Mouse (Mus musculus) MEL (cell line): ENCODE data around the gene Tsg101. TPM values are rescaled to one million over a fixed set of nuclear protein-coding genes. Genes with fewer than 3 reads are reported as not detected.

Experiments
- DNase-seq: peaks from one replicate; pipeline ENCODE4 v3.0.0; 2011; ENCODE audit warnings: low read depth, low spot score
- H3K27ac ChIP-seq: 2 replicates; pipeline ENCODE4 v1.5.1; 2012; ENCODE audit warnings: low read depth, mild to moderate bottlenecking, control low read depth, low read length, moderate library complexity; ENCODE audit not compliant: control insufficient read depth
- H3K27me3 ChIP-seq, 2 experiments: fragments of 150-350 bp in 1 of 2; sonication (generic) in 1 of 2; 2 replicates each; pipeline ENCODE4 v1.6.1; 2012; ENCODE audit warnings: low read length in 2 of 2, mild to moderate bottlenecking in 2 of 2, improper control_type of control experiment in 1 of 2, moderate library complexity in 1 of 2; ENCODE audit not compliant: insufficient read depth in 2 of 2, control insufficient read depth in 1 of 2
- H3K36me3 ChIP-seq, 2 experiments: 2 replicates each; pipeline ENCODE4 v1.6.1; 2012 to 2014; ENCODE audit warnings: low read length in 2 of 2, improper control_type of control experiment in 1 of 2, inconsistent platforms in 1 of 2, mild to moderate bottlenecking in 1 of 2; ENCODE audit not compliant: insufficient read depth in 2 of 2, control insufficient read depth in 1 of 2
- H3K4me1 ChIP-seq, 2 experiments: fragments of 150-350 bp in 1 of 2; sonication (generic) in 1 of 2; 2 replicates each; pipeline ENCODE4 v1.6.1; 2012; ENCODE audit warnings: low read length in 2 of 2, improper control_type of control experiment in 1 of 2, mild to moderate bottlenecking in 1 of 2; ENCODE audit not compliant: insufficient read depth in 2 of 2, control insufficient read depth in 1 of 2
- H3K4me3 ChIP-seq, 2 experiments: fragments of 150-350 bp in 1 of 2; sonication (generic) in 1 of 2; 2 replicates each; pipeline ENCODE4 v1.5.1; 2012; ENCODE audit warnings: low read depth in 2 of 2, low read length in 2 of 2, mild to moderate bottlenecking in 2 of 2, moderate library complexity in 2 of 2, control low read depth in 1 of 2, improper control_type of control experiment in 1 of 2; ENCODE audit not compliant: control insufficient read depth in 1 of 2, insufficient read depth in 1 of 2
- H3K79me2 ChIP-seq: 2 replicates; pipeline ENCODE4 v1.6.1; 2012; ENCODE audit warnings: mild to moderate bottlenecking, low read length, moderate library complexity; ENCODE audit not compliant: control insufficient read depth, poor library complexity, insufficient read depth
- H3K9ac ChIP-seq: 2 replicates; pipeline ENCODE4 v1.6.1; 2012; ENCODE audit warnings: low read depth, mild to moderate bottlenecking, control low read depth, low read length, moderate library complexity; ENCODE audit not compliant: control insufficient read depth, poor library complexity, severe bottlenecking
- H3K9me3 ChIP-seq: fragments of 150-350 bp; sonication (generic); replicated peaks from 2 replicates; pipeline ENCODE4 v1.6.1; 2012; ENCODE audit warnings: mild to moderate bottlenecking, low read length, improper control_type of control experiment, moderate library complexity; ENCODE audit not compliant: insufficient read depth
- BHLHE40 ChIP-seq: IDR thresholded peaks from 2 replicates; pipeline ENCODE4 v1.6.1; 2012; ENCODE audit warnings: low read depth, mild to moderate bottlenecking, inconsistent platforms, low read length, improper control_type of control experiment, borderline replicate concordance
- CTCF ChIP-seq, 3 experiments: IDR thresholded peaks in 2 of 3; conservative IDR thresholded peaks in 1 of 3; 2 replicates each; pipeline ENCODE4 v1.5.1; 2011 to 2012; ENCODE audit warnings: low read length in 3 of 3, low read depth in 2 of 3, mild to moderate bottlenecking in 2 of 3, improper control_type of control experiment in 1 of 3, inconsistent platforms in 1 of 3, mixed read lengths in 1 of 3, moderate library complexity in 1 of 3; ENCODE audit not compliant: control insufficient read depth in 1 of 3, insufficient read depth in 1 of 3, poor library complexity in 1 of 3, severe bottlenecking in 1 of 3
- E2F4 ChIP-seq: IDR thresholded peaks from 2 replicates; pipeline ENCODE4 v1.6.1; 2011; ENCODE audit warnings: low read depth, low read length, improper control_type of control experiment, borderline replicate concordance
- ELF1 ChIP-seq: IDR thresholded peaks from 2 replicates; pipeline ENCODE4 v1.6.1; 2014; ENCODE audit warnings: low read depth, mild to moderate bottlenecking, inconsistent platforms, low read length, improper control_type of control experiment, moderate library complexity
- EP300 ChIP-seq, 2 experiments: IDR thresholded peaks; 2 replicates each; pipeline ENCODE4 v1.6.1; 2011; ENCODE audit warnings: improper control_type of control experiment in 2 of 2, low read length in 2 of 2, low read depth in 1 of 2, mild to moderate bottlenecking in 1 of 2
- ETS1 ChIP-seq: IDR thresholded peaks from 2 replicates; pipeline ENCODE4 v1.6.1; 2012; ENCODE audit warnings: low read depth, mild to moderate bottlenecking, inconsistent platforms, low read length, improper control_type of control experiment, moderate library complexity
- GABPA ChIP-seq: IDR thresholded peaks from 2 replicates; pipeline ENCODE4 v1.6.1; 2012; ENCODE audit warnings: low read depth, mild to moderate bottlenecking, inconsistent platforms, low read length, improper control_type of control experiment, moderate library complexity
- JUND ChIP-seq: IDR thresholded peaks from 2 replicates; pipeline ENCODE4 v1.6.1; 2011; ENCODE audit warnings: low read depth, mild to moderate bottlenecking, improper control_type of control experiment, low read length
- MAFK ChIP-seq: IDR thresholded peaks from 2 replicates; pipeline ENCODE4 v1.6.1; 2011; ENCODE audit warnings: low read depth, mild to moderate bottlenecking, low read length, improper control_type of control experiment, borderline replicate concordance
- MAZ ChIP-seq: IDR thresholded peaks from 2 replicates; pipeline ENCODE4 v1.6.1; 2012; ENCODE audit warnings: low read depth, mild to moderate bottlenecking, inconsistent platforms, low read length, improper control_type of control experiment
- MXI1 ChIP-seq: IDR thresholded peaks from 2 replicates; pipeline ENCODE4 v1.6.1; 2011; ENCODE audit warnings: mild to moderate bottlenecking, low read depth, low read length, improper control_type of control experiment
- MYB ChIP-seq: IDR thresholded peaks from 2 replicates; pipeline ENCODE4 v1.6.1; 2011; ENCODE audit warnings: mild to moderate bottlenecking, low read depth, low read length, improper control_type of control experiment
- MYC ChIP-seq: IDR thresholded peaks from 2 replicates; pipeline ENCODE4 v1.6.1; 2011; ENCODE audit warnings: low read depth, mild to moderate bottlenecking, low read length, improper control_type of control experiment, moderate library complexity
- NELFE ChIP-seq: IDR thresholded peaks from 2 replicates; pipeline ENCODE4 v1.6.1; 2011; ENCODE audit warnings: low read depth, low read length, improper control_type of control experiment
- NRF1 ChIP-seq: IDR thresholded peaks from 2 replicates; pipeline ENCODE4 v1.6.1; 2014; ENCODE audit warnings: low read depth, mild to moderate bottlenecking, inconsistent platforms, low read length, improper control_type of control experiment, moderate library complexity; ENCODE audit not compliant: poor library complexity, insufficient read depth, severe bottlenecking
- POLR2A ChIP-seq, 2 experiments: IDR thresholded peaks; 2 replicates each; pipeline ENCODE4 v1.6.1; 2011 to 2012; ENCODE audit warnings: low read length in 2 of 2, mild to moderate bottlenecking in 2 of 2, control low read depth in 1 of 2, improper control_type of control experiment in 1 of 2, low read depth in 1 of 2, moderate library complexity in 1 of 2; ENCODE audit not compliant: control insufficient read depth in 1 of 2, insufficient read depth in 1 of 2, poor library complexity in 1 of 2
- POLR2AphosphoS5 ChIP-seq: IDR thresholded peaks from 2 replicates; pipeline ENCODE4 v1.6.1; 2012; ENCODE audit warnings: low read depth, borderline replicate concordance, mild to moderate bottlenecking, inconsistent platforms, low read length, moderate library complexity, mixed read lengths
- RAD21 ChIP-seq: IDR thresholded peaks from 2 replicates; pipeline ENCODE4 v1.6.1; 2011; ENCODE audit warnings: mild to moderate bottlenecking, low read depth, low read length, improper control_type of control experiment
- SIN3A ChIP-seq: IDR thresholded peaks from 2 replicates; pipeline ENCODE4 v1.6.1; 2012; ENCODE audit warnings: low read length, improper control_type of control experiment, inconsistent platforms
- SMC3 ChIP-seq: IDR thresholded peaks from 2 replicates; pipeline ENCODE4 v1.6.1; 2011; ENCODE audit warnings: low read depth, low read length, improper control_type of control experiment
- TAL1 ChIP-seq: IDR thresholded peaks from 2 replicates; pipeline ENCODE4 v1.6.1; 2012; ENCODE audit warnings: mild to moderate bottlenecking, inconsistent platforms, low read length, moderate library complexity, mixed read lengths
- TBP ChIP-seq: IDR thresholded peaks from 2 replicates; pipeline ENCODE4 v1.8.0; 2011; ENCODE audit warnings: low read depth, low read length, improper control_type of control experiment
- TCF12 ChIP-seq: IDR thresholded peaks from 2 replicates; pipeline ENCODE4 v1.6.1; 2014; ENCODE audit warnings: low read depth, mild to moderate bottlenecking, inconsistent platforms, low read length, improper control_type of control experiment, moderate library complexity
- USF1 ChIP-seq: IDR thresholded peaks from 2 replicates; pipeline ENCODE4 v1.6.1; 2014; ENCODE audit warnings: low read depth, mild to moderate bottlenecking, inconsistent platforms, low read length, improper control_type of control experiment, moderate library complexity
- USF2 ChIP-seq, 2 experiments: IDR thresholded peaks; 2 replicates each; pipeline ENCODE4 v1.6.1; 2011 to 2012; ENCODE audit warnings: improper control_type of control experiment in 2 of 2, low read length in 2 of 2, borderline replicate concordance in 1 of 2, inconsistent platforms in 1 of 2, low read depth in 1 of 2, mild to moderate bottlenecking in 1 of 2; ENCODE audit not compliant: insufficient read depth in 1 of 2
- ZC3H11A ChIP-seq: IDR thresholded peaks from 2 replicates; pipeline ENCODE4 v1.6.1; 2012; ENCODE audit warnings: low read depth, mild to moderate bottlenecking, inconsistent platforms, low read length, improper control_type of control experiment
- ZKSCAN1 ChIP-seq: IDR thresholded peaks from 2 replicates; pipeline ENCODE4 v1.6.1; 2012; ENCODE audit warnings: low read depth, mild to moderate bottlenecking, inconsistent platforms, low read length, improper control_type of control experiment, moderate library complexity
- ZNF384 ChIP-seq: IDR thresholded peaks from 2 replicates; pipeline ENCODE4 v1.6.1; 2012; ENCODE audit warnings: low read depth, mild to moderate bottlenecking, inconsistent platforms, low read length, improper control_type of control experiment
- polyA plus RNA-seq, 2 experiments: library from polyadenylated mRNA; stranded (reverse) in 1 of 2; unstranded in 1 of 2; fragments of >175 nt in 1 of 2; fragments of >200 nt in 1 of 2; gene quantifications; 2 replicates each; pipeline versions ENCODE4 v1.2.1 to v1.2.4; 2012; ENCODE audit warnings: low replicate concordance in 2 of 2, low read depth in 1 of 2; ENCODE audit not compliant: insufficient read length in 2 of 2, insufficient read depth in 1 of 2, missing spikeins in 1 of 2
- total RNA-seq: library from RNA; depleted of rRNA; stranded (reverse); fragments of 300-350 nt; gene quantifications from 2 replicates; pipeline ENCODE4 v1.2.3, GENCODE M21; 2012

Tsg101 gene
- total and polyA plus RNA-seq, 3 experiments = 25.3 to 88.9 TPM; not detected in 1

GRCm38 (mm10) chr7:46962806-46963618 lies 43.2 kb upstream of the Tsg101 start:
- DNase-seq = peak; percentile 88
- peak overlapping the region; percentile 67 for H3K9ac ChIP-seq
- H3K4me1 ChIP-seq = peaks cover 17 to 22% of the 10 kb centered on the region in 2 experiments
- peak overlapping the region; percentile 49 to 56 for H3K4me3 ChIP-seq
- H3K9me3 ChIP-seq = no peaks in the 10 kb centered on the region
- no peak overlapping the region for H3K27ac ChIP-seq
- H3K27me3 ChIP-seq = no peaks in the 10 kb centered on the region; a peak in 1 of 4 replicates
- H3K36me3 ChIP-seq = peaks cover 0 to 22% of the 10 kb centered on the region in 2 experiments; a peak in 2 of 4 replicates
- TF ChIP-seq NRF1 (no peak), TCF12 (peak; percentile 20; the same call in 1 of the 2 replicates), BHLHE40 (no peak), ELF1 (no peak), EP300 (IDR thresholded peaks at IDR 0.05; ENCODE audit: low read depth in 1 of 2, low read length in 2 of 2) (peak; percentile 20 to 32; a peak in 2 of 4 replicates), RAD21 (peak; percentile 97), ZKSCAN1 (no peak), CTCF (IDR thresholded peaks at IDR 0.05 in 2 of 3, conservative IDR thresholded peaks at IDR 0.05 in 1 of 3; ENCODE audit: control insufficient read depth in 1 of 3, insufficient read depth in 1 of 3, low read depth in 2 of 3, low read length in 3 of 3, poor library complexity in 1 of 3, severe bottlenecking in 1 of 3) (peak; percentile 52 to 98 (median 78)), ZC3H11A (peak; percentile 89), USF1 (no peak), ZNF384 (peak; percentile 60; the same call in 1 of the 2 replicates), USF2 (IDR thresholded peaks at IDR 0.05; ENCODE audit: borderline replicate concordance in 1 of 2, insufficient read depth in 1 of 2, low read depth in 1 of 2, low read length in 2 of 2) (no peak), JUND (peak; percentile 96), MYB (no peak), E2F4 (no peak), GABPA (no peak), POLR2AphosphoS5 (no peak), TBP (0 out of 2 replicates have a peak, but pooled peaks have one; percentile 18), TAL1 (no peak), MYC (peak; percentile 61; the same call in 1 of the 2 replicates), MAZ (no peak; the same call in 1 of the 2 replicates), NELFE (no peak), MAFK (no peak), SIN3A (peak; percentile 72), ETS1 (peak; percentile 28; the same call in 1 of the 2 replicates), SMC3 (peak; percentile 92), POLR2A (IDR thresholded peaks at IDR 0.05; ENCODE audit: control insufficient read depth in 1 of 2, insufficient read depth in 1 of 2, low read depth in 1 of 2, low read length in 2 of 2, poor library complexity in 1 of 2) (no peak; a peak in 1 of 4 replicates), MXI1 (peak; percentile 74; the same call in 1 of the 2 replicates)
- no peaks in the 10 kb centered on the region for H3K79me2 ChIP-seq
